Mouse (Mus musculus) C2C12 (cell line): ENCODE measurements around the gene Higd1a.

ENCODE experiments used
- CEBPB ChIP-seq: IDR thresholded peaks from one replicate; pipeline ENCODE4 v1.6.1; 2011; ENCODE audit warnings: low read depth, mild to moderate bottlenecking, control low read depth, moderate library complexity
- CTCF ChIP-seq: IDR thresholded peaks from one replicate; pipeline ENCODE4 v1.5.1; 2011; ENCODE audit not compliant: control insufficient read depth, insufficient read depth, insufficient read length
- FOSL1 ChIP-seq: IDR thresholded peaks from one replicate; pipeline ENCODE4 v1.8.0; 2011; ENCODE audit warnings: mild to moderate bottlenecking, low read length; ENCODE audit not compliant: poor library complexity, insufficient read depth, severe bottlenecking
- MAX ChIP-seq: IDR thresholded peaks from one replicate; pipeline ENCODE4 v1.6.1; 2011; ENCODE audit warnings: mild to moderate bottlenecking, control low read depth

DNA sequence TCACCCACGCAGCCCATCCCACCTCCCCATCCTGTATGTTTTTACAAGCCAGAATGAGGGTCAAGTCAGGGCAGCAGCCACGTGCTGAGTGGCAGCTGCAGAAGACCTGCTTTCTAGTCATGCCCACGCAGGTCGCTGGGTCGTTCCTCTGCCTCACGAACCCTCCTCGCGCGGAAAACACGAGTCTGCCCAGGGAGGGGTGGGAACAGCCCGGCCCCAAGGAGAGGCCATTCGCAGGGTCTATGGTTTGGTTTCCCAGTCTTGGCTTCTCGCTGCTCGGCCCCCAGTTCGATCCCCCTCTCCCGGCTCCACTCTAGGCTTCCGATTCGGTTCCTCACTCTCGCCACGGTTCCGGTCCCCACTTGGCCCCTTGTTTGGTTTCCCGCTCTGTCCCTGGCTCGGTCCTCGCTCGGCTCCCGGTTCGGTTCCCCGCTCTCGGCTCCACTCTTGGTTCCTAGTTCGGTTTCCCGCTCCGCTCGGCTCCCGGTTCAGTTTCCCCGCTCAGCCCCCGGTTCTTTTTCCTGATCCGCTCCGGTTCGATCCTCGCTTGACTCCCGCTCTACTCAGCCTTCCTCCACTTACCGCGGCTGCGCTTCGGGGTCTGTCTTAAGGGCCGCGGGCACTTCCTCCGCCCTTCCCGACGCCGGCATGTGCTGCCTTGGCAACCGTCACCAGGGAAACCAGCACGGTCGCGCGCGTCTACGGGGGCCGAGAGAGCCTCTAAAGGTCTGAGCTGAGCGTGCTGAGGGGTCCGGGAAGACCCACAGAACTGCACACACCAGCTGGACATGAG is 19.1 kb downstream of the Higd1a start, which contains the start of gene Ccdc13:
- no peak for TF ChIP-seq CTCF
- no peak for TF ChIP-seq FOSL1
- TF ChIP-seq MAX: no peak
- no peak for TF ChIP-seq CEBPB
